Mouse (Mus musculus) embryonic facial prominence, embryonic 10.5 days (tissue): Measurements from ENCODE around the gene Rap1gap2. TPM values are rescaled to one million over a fixed set of nuclear protein-coding genes. Genes with fewer than 3 reads are reported as not detected.

Experiments
- DNase-seq: peaks from one replicate; pipeline ENCODE4 v3.0.0-alpha.2; 2017; ENCODE audit warnings: low spot score
- H3K27ac ChIP-seq: fragments of 300-500 bp; sonication (generic); replicated peaks from 2 replicates; pipeline ENCODE4 v1.5.1; 2016; ENCODE audit warnings: mild to moderate bottlenecking
- H3K27me3 ChIP-seq: fragments of 300-500 bp; sonication (generic); replicated peaks from 2 replicates; pipeline ENCODE4 v1.6.1; 2016; ENCODE audit warnings: low read depth, mild to moderate bottlenecking; ENCODE audit not compliant: poor library complexity, severe bottlenecking
- H3K36me3 ChIP-seq: fragments of 300-500 bp; sonication (generic); replicated peaks from 2 replicates; pipeline ENCODE4 v1.6.1; 2016; ENCODE audit warnings: mild to moderate bottlenecking, moderate library complexity
- H3K4me1 ChIP-seq: fragments of 300-500 bp; sonication (generic); 2 replicates; pipeline ENCODE4 v1.6.1; 2016
- H3K4me3 ChIP-seq: fragments of 300-500 bp; sonication (generic); 2 replicates; pipeline ENCODE4 v1.5.1; 2016; ENCODE audit warnings: mild to moderate bottlenecking, moderate library complexity
- H3K9me3 ChIP-seq: fragments of 300-500 bp; sonication (generic); 2 replicates; pipeline ENCODE4 v1.6.1; 2016; ENCODE audit warnings: mild to moderate bottlenecking
- WGBS: fragments of 180-500 bp; shearing (Covaris S2); methylation state at CpG from one replicate; pipeline ENCODE4 v1.1.7; 2016; 5-methylcytosine and 5-hydroxymethylcytosine counted together
- polyA plus RNA-seq: library from polyadenylated mRNA; unstranded; fragments of >200 nt; fragmentation: Nextera tagmentation; extraction: Ambion mirVana; gene quantifications from 2 replicates; pipeline ENCODE4 v1.2.1, GENCODE M21; 2016

The Rap1gap2 gene
- polyA plus RNA-seq, 1 experiment from 2014 or later, result 1.9 TPM

DNA sequence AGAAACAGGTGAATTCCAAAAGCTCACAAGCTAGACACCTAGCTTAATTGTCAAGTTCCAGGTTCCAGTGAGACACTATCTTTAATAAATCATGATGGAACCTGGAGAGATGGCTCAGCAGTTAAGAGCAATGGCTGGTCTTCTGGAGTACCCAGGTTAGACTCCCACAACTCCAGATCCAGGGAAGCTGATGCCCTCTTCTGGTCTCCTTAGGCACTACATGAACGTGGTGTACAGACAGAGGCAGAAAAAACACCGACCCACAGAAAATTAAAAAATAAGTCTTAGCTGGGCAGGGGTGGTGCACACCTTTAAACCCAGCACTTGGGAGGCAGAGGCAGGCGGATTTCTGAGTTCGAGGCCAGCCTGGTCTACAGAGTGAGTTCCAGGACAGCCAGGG, 64.5 kb downstream of the Rap1gap2 start:
- WGBS, result 52% methylated on average over 4 of the region's 4 CpGs
- no peak overlapping the region for H3K4me3 ChIP-seq
- H3K27ac ChIP-seq, result no peak overlapping the region
- peak; percentile 52 for DNase-seq
- H3K4me1 ChIP-seq, result peaks cover 34% of the 10 kb centered on the region
- H3K27me3 ChIP-seq, result no peaks in the 10 kb centered on the region
- H3K36me3 ChIP-seq, result no peaks in the 10 kb centered on the region
- no peaks in the 10 kb centered on the region for H3K9me3 ChIP-seq

DNA sequence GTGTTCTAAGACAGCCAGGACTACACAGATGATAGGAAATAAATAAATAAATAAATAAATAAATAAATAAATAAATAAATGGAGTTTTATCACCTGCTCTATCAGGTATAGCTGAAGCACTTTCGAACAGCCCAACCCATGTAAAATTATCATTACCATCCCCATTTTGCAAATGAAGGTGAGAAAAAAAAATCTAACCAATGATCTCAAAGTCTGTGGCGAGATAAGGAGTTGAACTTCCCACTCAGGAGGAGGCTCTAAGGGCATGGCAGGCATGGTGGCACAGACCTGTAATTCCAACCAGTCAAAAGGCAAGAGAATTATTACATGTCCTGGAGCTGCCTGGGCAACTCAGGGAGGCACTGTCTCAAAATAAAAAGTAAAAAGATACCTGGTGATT, 65.2 kb downstream of the Rap1gap2 start:
- WGBS, result 90% methylated on average over 2 of the region's 2 CpGs
- H3K4me3 ChIP-seq, result no peak overlapping the region
- no peak for DNase-seq

DNA sequence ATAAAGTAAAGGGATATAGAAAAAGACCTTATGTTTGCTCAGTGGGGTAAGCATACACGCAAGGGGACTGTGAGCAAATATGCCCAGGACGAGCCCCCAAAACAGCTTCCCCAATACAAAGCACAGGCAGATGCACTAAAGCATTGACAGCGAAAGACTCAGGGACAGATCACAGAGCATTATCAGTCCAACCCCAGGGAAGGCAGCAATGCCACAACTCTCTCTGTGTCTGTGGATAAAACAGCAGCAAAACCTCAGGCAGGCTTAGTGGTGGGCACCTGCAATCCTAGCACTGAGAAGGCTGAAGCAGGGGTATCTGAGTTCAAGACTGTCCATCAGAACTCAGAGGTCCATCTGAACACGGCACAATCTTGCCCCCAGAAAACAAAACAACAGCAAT, 73.4 kb downstream of the Rap1gap2 start:
- no peak overlapping the region for H3K4me3 ChIP-seq
- WGBS, result 88% methylated on average over 4 of the region's 4 CpGs
- peaks cover 19% of the 10 kb centered on the region for H3K4me1 ChIP-seq

More for the DNA sequence above, 65.2 kb downstream of the Rap1gap2 start:
- no peaks in the 10 kb centered on the region for H3K27me3 ChIP-seq
- no peaks in the 10 kb centered on the region for H3K36me3 ChIP-seq
- no peak overlapping the region for H3K27ac ChIP-seq
- H3K9me3 ChIP-seq, result no peaks in the 10 kb centered on the region
- peaks cover 34% of the 10 kb centered on the region for H3K4me1 ChIP-seq

DNA sequence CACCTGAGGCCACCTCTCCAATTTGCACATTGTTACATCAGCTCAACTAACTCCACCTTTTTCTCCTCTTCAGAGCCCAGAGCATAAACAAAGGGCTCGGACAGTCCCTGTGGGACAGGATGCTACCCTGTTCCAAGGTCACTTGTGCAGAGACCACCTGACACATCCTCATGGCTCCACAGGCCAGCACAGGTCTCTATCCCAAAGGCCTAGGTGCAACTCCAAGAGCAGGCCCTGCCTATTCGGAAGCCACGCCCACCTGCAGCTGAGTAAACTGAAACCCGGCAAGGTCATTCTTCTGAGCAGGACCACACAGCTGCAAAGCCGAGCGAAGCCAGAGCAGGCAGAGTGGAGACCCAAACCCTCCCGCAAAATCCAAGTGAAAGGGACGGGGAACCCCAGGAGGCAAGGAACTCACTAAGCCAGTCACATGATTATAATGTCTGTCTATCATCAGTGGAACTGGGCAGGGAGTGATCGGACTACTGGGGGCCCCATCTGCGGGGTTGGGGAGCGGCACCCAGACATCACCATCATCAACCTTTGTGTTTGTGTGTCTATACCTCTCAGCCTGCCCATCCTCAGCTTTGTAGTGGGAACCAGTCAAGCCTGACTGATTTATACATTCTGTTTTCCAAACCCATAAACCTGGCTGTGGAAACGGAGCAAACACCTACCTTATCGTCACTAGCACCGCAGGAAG, 74.4 kb downstream of the Rap1gap2 start:
- DNase-seq, result peak; percentile 78
- Histone ChIP-seq H3K4me3 (0 out of 2 replicates have a peak overlapping the region, but pooled peaks have one; percentile 11), H3K36me3 (no peaks in the 10 kb centered on the region), H3K9me3 (no peaks in the 10 kb centered on the region), H3K27ac (no peak overlapping the region; the same call in 1 of the 2 replicates), H3K4me1 (peaks cover 29% of the 10 kb centered on the region), H3K27me3 (peaks cover 5% of the 10 kb centered on the region; the same call in 1 of the 2 replicates)
- WGBS, result 35% methylated on average over 14 of the region's 14 CpGs

More for the DNA sequence above, 73.4 kb downstream of the Rap1gap2 start:
- Histone ChIP-seq H3K36me3 (no peaks in the 10 kb centered on the region), H3K27me3 (peaks cover 5% of the 10 kb centered on the region; the same call in 1 of the 2 replicates), H3K9me3 (no peaks in the 10 kb centered on the region), H3K27ac (no peak overlapping the region)
- DNase-seq, result no peak

DNA sequence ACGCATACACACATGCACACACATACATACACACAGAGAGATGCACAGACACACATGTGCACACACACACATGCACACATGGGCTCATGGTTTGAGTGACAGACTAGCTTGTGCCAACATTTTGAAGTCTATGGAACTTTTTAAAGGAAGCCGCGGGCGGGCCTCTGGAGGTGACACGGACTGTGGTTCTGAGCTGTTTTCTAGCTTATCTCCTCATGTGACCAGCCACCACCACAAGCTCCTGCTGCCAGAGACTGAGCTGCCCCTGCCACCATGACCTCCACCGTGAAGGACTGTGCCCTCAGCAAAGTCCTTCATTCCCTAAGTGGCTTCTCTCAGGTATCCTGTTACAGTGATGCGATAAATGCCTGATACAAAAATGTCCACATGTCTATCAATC, 76.3 kb downstream of the Rap1gap2 start:
- Histone ChIP-seq H3K4me1 (peaks cover 34% of the 10 kb centered on the region), H3K36me3 (no peaks in the 10 kb centered on the region), H3K9me3 (no peaks in the 10 kb centered on the region), H3K27ac (no peak overlapping the region), H3K27me3 (peaks cover 13% of the 10 kb centered on the region; the same call in 1 of the 2 replicates), H3K4me3 (no peak overlapping the region)
- 86% methylated on average over 7 of the region's 7 CpGs for WGBS
- no peak for DNase-seq

- Histone ChIP-seq H3K27me3 (peaks cover 27% of the 10 kb centered on the region), H3K27ac (no peak overlapping the region), H3K4me1 (peaks cover 34% of the 10 kb centered on the region), H3K36me3 (no peaks in the 10 kb centered on the region), H3K4me3 (no peak overlapping the region), H3K9me3 (no peaks in the 10 kb centered on the region)
- WGBS, result 79% methylated on average over 2 of the region's 2 CpGs
- DNase-seq, result no peak
Measured at GRCm38 (mm10) chr11:74533050-74533449, 77.7 kb downstream of the Rap1gap2 start.

GRCm38 (mm10) chr11:74532401-74532800, 78.3 kb downstream of the Rap1gap2 start:
- Histone ChIP-seq H3K27me3 (peaks cover 33% of the 10 kb centered on the region), H3K4me1 (peaks cover 34% of the 10 kb centered on the region), H3K27ac (0 out of 2 replicates have a peak overlapping the region, but pooled peaks have one; percentile 19), H3K9me3 (no peaks in the 10 kb centered on the region), H3K4me3 (no peak overlapping the region), H3K36me3 (no peaks in the 10 kb centered on the region)
- no peak for DNase-seq
- WGBS, result 72% methylated on average over 4 of the region's 4 CpGs

- Histone ChIP-seq H3K27ac (no peak overlapping the region), H3K36me3 (no peaks in the 10 kb centered on the region), H3K9me3 (no peaks in the 10 kb centered on the region), H3K4me1 (peaks cover 35% of the 10 kb centered on the region), H3K4me3 (no peak overlapping the region), H3K27me3 (peaks cover 40% of the 10 kb centered on the region)
- 25% methylated on average over 3 of the region's 3 CpGs for WGBS
- no peak for DNase-seq
Measured at GRCm38 (mm10) chr11:74531725-74532124, 79.0 kb downstream of the Rap1gap2 start.

- peak; percentile 61 for DNase-seq
- Histone ChIP-seq H3K27ac (no peak overlapping the region), H3K27me3 (peaks cover 56% of the 10 kb centered on the region), H3K36me3 (no peaks in the 10 kb centered on the region), H3K4me1 (peaks cover 27% of the 10 kb centered on the region), H3K4me3 (no peak overlapping the region), H3K9me3 (no peaks in the 10 kb centered on the region)
- WGBS, result 61% methylated on average over 4 of the region's 4 CpGs
Measured at GRCm38 (mm10) chr11:74529803-74530202, 80.9 kb downstream of the Rap1gap2 start.

- 75% methylated on average over 7 of the region's 7 CpGs for WGBS
- H3K4me1 ChIP-seq, result peaks cover 44% of the 10 kb centered on the region
- peaks cover 74% of the 10 kb centered on the region for H3K27me3 ChIP-seq
- H3K9me3 ChIP-seq, result no peaks in the 10 kb centered on the region
- DNase-seq, result no peak
- H3K27ac ChIP-seq, result no peak overlapping the region
- no peaks in the 10 kb centered on the region for H3K36me3 ChIP-seq
- no peak overlapping the region for H3K4me3 ChIP-seq
Measured at GRCm38 (mm10) chr11:74527555-74527954, 83.2 kb downstream of the Rap1gap2 start.

- DNase-seq, result peak; percentile 63
- no peak overlapping the region for H3K27ac ChIP-seq
- H3K36me3 ChIP-seq, result no peaks in the 10 kb centered on the region
- no peaks in the 10 kb centered on the region for H3K9me3 ChIP-seq
- peak overlapping the region; percentile 36 for H3K4me3 ChIP-seq
- peaks cover 41% of the 10 kb centered on the region for H3K4me1 ChIP-seq
- WGBS, result 22% methylated on average over 18 of the region's 18 CpGs
- peaks cover 85% of the 10 kb centered on the region for H3K27me3 ChIP-seq
Measured at GRCm38 (mm10) chr11:74526180-74527158, 84.2 kb downstream of the Rap1gap2 start.

GRCm38 (mm10) chr11:74525605-74526004, 85.1 kb downstream of the Rap1gap2 start:
- H3K27me3 ChIP-seq, result peaks cover 86% of the 10 kb centered on the region
- no peak overlapping the region for H3K4me3 ChIP-seq
- H3K9me3 ChIP-seq, result no peaks in the 10 kb centered on the region
- no peaks in the 10 kb centered on the region for H3K36me3 ChIP-seq
- WGBS, result 63% methylated on average over 9 of the region's 9 CpGs
- H3K27ac ChIP-seq, result no peak overlapping the region
- no peak for DNase-seq
- H3K4me1 ChIP-seq, result peaks cover 36% of the 10 kb centered on the region
